Mouse (Mus musculus) spleen, adult 2 months (tissue): Measurements from ENCODE around the gene 6430531B16Rik.

Experiments used
- CTCF ChIP-seq: fragments of 200-500 bp; IDR thresholded peaks from 2 replicates; pipeline ENCODE4 v1.5.1; 2011; ENCODE audit warnings: mild to moderate bottlenecking, inconsistent platforms; ENCODE audit not compliant: insufficient read depth, insufficient read length, insufficient replicate concordance; ENCODE audit errors: extremely low read depth
- POLR2A ChIP-seq: fragments of 200-500 bp; IDR thresholded peaks from 2 replicates; pipeline ENCODE4 v1.6.1; 2011; ENCODE audit warnings: low read depth, low read length, inconsistent platforms

- TF ChIP-seq POLR2A (no peak), CTCF (no peak)
Measured at GRCm38 (mm10) chr7:139950283-139950971, 28.1 kb downstream of the 6430531B16Rik start.
